Mouse (Mus musculus) C2C12 (cell line): Measurements from ENCODE around the gene Phldb1.

Experiments
- CEBPB ChIP-seq: IDR thresholded peaks from one replicate; pipeline ENCODE4 v1.6.1; 2011; ENCODE audit warnings: low read depth, mild to moderate bottlenecking, control low read depth, moderate library complexity
- CTCF ChIP-seq: IDR thresholded peaks from one replicate; pipeline ENCODE4 v1.5.1; 2011; ENCODE audit not compliant: control insufficient read depth, insufficient read depth, insufficient read length
- FOSL1 ChIP-seq: IDR thresholded peaks from one replicate; pipeline ENCODE4 v1.8.0; 2011; ENCODE audit warnings: mild to moderate bottlenecking, low read length; ENCODE audit not compliant: poor library complexity, insufficient read depth, severe bottlenecking
- MAX ChIP-seq: IDR thresholded peaks from one replicate; pipeline ENCODE4 v1.6.1; 2011; ENCODE audit warnings: mild to moderate bottlenecking, control low read depth
- MYOD1 ChIP-seq: IDR thresholded peaks from one replicate; pipeline ENCODE4 v1.6.1; 2011; ENCODE audit warnings: low read depth; ENCODE audit not compliant: control insufficient read depth, insufficient read length
- USF1 ChIP-seq: IDR thresholded peaks from one replicate; pipeline ENCODE4 v1.6.1; 2011; ENCODE audit warnings: low read depth, mild to moderate bottlenecking, control low read depth, moderate library complexity

- TF ChIP-seq USF1 (no peak), CTCF (no peak), CEBPB (no peak), MAX (no peak), MYOD1 (no peak), FOSL1 (no peak)
Observed at GRCm38 (mm10) chr9:44693071-44693470, 41.9 kb downstream of the Phldb1 start.
